Mouse (Mus musculus): ENCODE measurements around the gene Tldc1. TPM values are rescaled to one million over a fixed set of nuclear protein-coding genes. Genes with fewer than 3 reads are reported as not detected.

Gene Tldc1
- polyA plus RNA-seq, 1 experiment, result 13.5 TPM

DNA sequence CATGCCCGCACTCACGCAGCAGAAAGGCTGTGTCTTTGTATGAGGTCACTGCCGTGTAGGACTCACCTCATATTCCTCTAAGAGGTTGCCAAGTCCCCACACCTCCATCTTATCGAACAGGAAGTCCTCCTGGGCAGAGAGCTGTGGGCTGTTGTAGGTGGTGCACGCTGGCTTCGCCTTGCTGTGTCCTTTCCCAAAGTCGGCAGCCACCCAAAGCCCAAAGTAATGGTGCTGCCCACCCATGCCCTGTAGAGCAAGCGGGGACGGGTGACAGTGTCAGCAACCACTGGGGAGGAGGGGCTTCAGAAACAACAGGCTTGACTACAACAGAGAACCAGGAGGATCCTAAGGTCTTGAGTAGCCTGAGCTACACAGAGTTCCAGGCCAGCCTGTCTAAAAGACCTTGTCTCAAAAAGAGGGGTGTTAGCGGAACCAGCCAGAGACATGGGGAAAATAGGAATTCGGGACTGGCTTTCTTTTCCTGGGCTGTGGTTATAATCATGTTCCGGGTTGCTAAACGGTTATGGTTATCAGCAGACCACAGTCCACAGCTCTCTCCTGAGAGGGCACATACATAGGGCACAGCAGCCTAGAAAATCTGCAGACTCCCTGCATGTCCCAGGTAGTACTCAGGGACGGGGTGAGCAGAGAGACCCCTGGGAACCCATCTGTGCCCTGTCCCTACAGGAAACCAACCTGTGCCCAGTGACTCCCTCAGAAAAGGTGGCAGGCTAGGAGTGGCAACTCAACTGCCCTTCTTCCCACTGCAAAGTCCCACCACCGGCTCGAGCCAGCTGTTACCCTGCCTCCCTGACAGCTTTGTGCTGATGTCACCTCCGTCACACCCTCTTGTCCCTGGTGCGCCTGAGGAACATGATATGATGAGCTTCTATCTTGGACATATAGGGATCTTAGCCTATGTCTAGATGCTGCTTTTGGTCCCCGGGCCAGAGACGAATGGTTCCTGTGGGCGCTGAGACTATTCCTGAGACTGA, 15.7 kb downstream of the Tldc1 start:
- DNase-seq (ENCODE audit: low read depth), result no peak
- TF ChIP-seq CTCF (IDR thresholded peaks at IDR 0.05; ENCODE audit: borderline replicate concordance, extremely low read depth, insufficient read depth, insufficient read length) (no peak), POLR2A (IDR thresholded peaks at IDR 0.05; ENCODE audit: borderline replicate concordance, extremely low read depth, insufficient read depth, insufficient read length, poor library complexity, severe bottlenecking) (no peak)

GRCm38 (mm10) chr8:119761692-119762091, 16.5 kb downstream of the Tldc1 start:
- TF ChIP-seq CTCF (IDR thresholded peaks at IDR 0.05; ENCODE audit: borderline replicate concordance, extremely low read depth, insufficient read depth, insufficient read length) (no peak), POLR2A (IDR thresholded peaks at IDR 0.05; ENCODE audit: borderline replicate concordance, extremely low read depth, insufficient read depth, insufficient read length, poor library complexity, severe bottlenecking) (no peak)
- no peak for DNase-seq (ENCODE audit: low read depth)

DNA sequence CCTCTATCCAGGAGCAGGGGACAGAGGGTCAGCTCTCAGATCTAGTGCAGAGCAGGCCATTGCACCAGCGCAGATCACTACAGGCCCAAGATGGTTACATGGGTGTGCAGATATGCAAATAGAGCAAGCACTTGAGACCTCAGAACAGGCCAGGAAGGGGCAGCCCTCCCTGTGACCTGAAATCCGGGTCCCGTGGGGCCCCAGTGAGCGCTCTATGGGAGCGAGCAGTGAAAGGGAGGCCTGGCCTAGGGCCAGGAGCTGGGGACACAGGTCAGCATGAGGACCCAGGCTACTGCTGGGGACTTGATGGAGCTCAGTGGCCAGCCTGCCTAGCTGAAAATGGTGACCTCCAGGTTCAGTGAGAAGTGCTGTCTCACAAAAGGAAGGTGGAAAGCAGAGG, 21.7 kb downstream of the Tldc1 start:
- no peak for DNase-seq (ENCODE audit: low read depth)
- TF ChIP-seq POLR2A (IDR thresholded peaks at IDR 0.05; ENCODE audit: borderline replicate concordance, extremely low read depth, insufficient read depth, insufficient read length, poor library complexity, severe bottlenecking), result no peak
- no peak for TF ChIP-seq CTCF (IDR thresholded peaks at IDR 0.05; ENCODE audit: borderline replicate concordance, extremely low read depth, insufficient read depth, insufficient read length)

- no peak for TF ChIP-seq POLR2A (IDR thresholded peaks at IDR 0.05; ENCODE audit: borderline replicate concordance, extremely low read depth, insufficient read depth, insufficient read length, poor library complexity, severe bottlenecking)
- DNase-seq (ENCODE audit: low read depth), result no peak
Measured at GRCm38 (mm10) chr8:119756147-119756461, 22.1 kb downstream of the Tldc1 start.

DNA sequence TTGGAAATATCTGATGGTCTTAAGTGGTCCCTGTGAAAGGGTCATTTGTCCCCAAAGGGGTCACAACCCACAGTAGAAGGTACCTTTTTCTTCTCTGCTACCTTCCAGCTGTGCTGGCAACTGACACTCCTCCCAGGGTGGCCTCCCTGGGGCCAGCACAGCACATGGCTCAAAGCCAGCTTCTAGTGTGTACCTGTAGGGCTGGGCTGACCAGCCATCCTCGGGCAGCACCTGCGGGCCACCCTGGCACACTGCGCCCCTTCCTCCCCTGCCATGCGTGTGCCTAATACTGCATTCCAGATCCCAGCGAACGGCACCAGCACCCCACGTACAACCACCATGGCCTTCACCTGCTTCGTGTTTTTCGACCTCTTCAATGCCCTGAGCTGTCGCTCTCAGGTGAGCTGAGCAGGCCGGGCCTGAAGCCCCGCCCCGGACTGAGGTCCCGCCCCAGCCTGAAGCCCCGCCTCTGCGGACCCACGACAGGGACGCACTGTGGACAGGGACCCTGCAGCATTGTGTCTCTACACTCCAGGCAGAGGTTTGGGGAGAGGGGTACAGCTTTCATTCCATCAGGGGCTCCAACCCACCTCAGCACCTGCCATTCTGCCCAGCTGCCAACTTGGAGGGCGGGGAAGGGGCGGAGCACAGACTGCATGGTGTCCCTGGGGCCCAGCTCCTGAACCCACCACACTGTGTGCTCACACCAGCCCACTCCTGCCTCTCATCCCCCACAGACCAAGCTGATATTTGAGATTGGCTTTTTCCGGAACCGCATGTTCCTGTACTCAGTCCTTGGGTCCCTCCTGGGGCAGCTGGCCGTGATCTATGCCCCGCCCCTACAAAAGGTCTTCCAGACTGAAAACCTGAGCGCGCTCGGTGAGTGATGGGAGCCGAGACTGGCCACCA, 22.7 kb downstream of the Tldc1 start:
- TF ChIP-seq POLR2A (IDR thresholded peaks at IDR 0.05; ENCODE audit: borderline replicate concordance, extremely low read depth, insufficient read depth, insufficient read length, poor library complexity, severe bottlenecking), result no peak
- DNase-seq (ENCODE audit: low read depth), result no peak

DNA sequence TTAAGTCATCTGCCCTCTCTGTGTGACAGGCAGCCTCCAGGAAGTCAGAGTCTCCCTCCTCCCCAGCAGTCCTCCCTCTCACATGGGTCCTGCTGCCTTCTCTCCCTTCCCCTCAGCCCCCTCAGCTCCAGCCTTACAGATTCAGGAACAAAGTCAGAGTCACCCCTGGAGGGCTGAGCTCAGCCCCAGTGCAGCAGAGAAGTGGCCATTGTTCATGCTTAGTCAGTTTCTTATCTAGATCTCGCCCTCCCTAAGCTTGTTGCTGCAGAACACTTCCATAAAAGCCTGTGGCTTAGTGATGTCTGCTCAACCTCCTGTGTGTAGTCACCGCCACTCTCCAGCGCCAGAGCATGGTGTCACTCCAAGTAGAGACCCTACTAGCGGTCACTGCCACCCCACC, 33.6 kb downstream of the Tldc1 start:
- no peak for TF ChIP-seq POLR2A (IDR thresholded peaks at IDR 0.05; ENCODE audit: borderline replicate concordance, extremely low read depth, insufficient read depth, insufficient read length, poor library complexity, severe bottlenecking)
- TF ChIP-seq CTCF (IDR thresholded peaks at IDR 0.05; ENCODE audit: borderline replicate concordance, extremely low read depth, insufficient read depth, insufficient read length), result no peak
- no peak for DNase-seq (ENCODE audit: low read depth)

GRCm38 (mm10) chr8:119743291-119744026, 34.8 kb downstream of the Tldc1 start:
- DNase-seq (ENCODE audit: low read depth), result peak; percentile 63
- TF ChIP-seq POLR2A (IDR thresholded peaks at IDR 0.05; ENCODE audit: borderline replicate concordance, extremely low read depth, insufficient read depth, insufficient read length, poor library complexity, severe bottlenecking), result no peak
- TF ChIP-seq CTCF (IDR thresholded peaks at IDR 0.05; ENCODE audit: borderline replicate concordance, extremely low read depth, insufficient read depth, insufficient read length), result peak; percentile 64; the same call in 1 of the 2 replicates

DNA sequence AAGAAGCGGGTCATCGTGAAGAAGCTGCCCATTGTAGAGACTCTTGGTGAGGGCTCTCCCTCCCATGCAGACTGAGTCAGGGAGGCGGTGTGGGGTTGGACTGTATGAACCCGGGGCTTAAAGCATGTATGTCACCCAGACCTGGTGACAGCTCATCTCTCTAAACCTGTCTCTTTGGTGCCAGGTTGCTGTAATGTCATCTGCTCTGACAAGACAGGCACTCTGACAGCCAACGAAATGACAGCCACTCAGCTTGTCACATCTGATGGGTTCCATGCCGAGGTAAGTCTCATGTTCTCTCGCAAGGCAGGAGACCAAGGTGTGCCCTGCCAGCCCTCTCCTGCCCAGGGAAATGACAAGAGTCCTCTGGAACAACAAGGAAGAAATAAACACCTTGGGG, 35.8 kb downstream of the Tldc1 start:
- DNase-seq (ENCODE audit: low read depth), result no peak
- TF ChIP-seq POLR2A (IDR thresholded peaks at IDR 0.05; ENCODE audit: borderline replicate concordance, extremely low read depth, insufficient read depth, insufficient read length, poor library complexity, severe bottlenecking) (no peak), CTCF (IDR thresholded peaks at IDR 0.05; ENCODE audit: borderline replicate concordance, extremely low read depth, insufficient read depth, insufficient read length) (no peak)

DNA sequence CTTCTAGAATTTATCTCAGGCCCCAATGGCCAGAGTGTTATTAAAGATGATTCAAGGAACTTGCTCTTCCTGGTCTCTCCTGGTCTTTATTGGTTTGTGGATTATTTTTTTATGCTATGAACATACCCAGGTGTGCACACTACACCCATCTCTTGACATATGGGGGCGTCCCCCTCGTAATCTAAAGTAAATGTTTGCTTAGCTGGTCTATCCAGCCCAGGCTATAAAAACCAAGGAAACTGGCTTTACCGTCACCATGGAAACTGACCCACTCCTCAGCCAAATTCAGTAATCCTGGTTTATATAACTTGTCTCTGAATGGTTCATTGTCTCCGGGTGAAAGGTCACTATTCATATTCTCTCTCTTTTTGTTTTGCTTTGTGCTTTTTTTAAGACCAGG, 37.6 kb downstream of the Tldc1 start:
- TF ChIP-seq POLR2A (IDR thresholded peaks at IDR 0.05; ENCODE audit: borderline replicate concordance, extremely low read depth, insufficient read depth, insufficient read length, poor library complexity, severe bottlenecking), result no peak
- no peak for TF ChIP-seq CTCF (IDR thresholded peaks at IDR 0.05; ENCODE audit: borderline replicate concordance, extremely low read depth, insufficient read depth, insufficient read length)
- peak; percentile 29 for DNase-seq (ENCODE audit: low read depth)

GRCm38 (mm10) chr8:119738129-119738907, 39.9 kb downstream of the Tldc1 start:
- DNase-seq (ENCODE audit: low read depth), result no peak
- TF ChIP-seq POLR2A (IDR thresholded peaks at IDR 0.05; ENCODE audit: borderline replicate concordance, extremely low read depth, insufficient read depth, insufficient read length, poor library complexity, severe bottlenecking), result no peak
- no peak for TF ChIP-seq CTCF (IDR thresholded peaks at IDR 0.05; ENCODE audit: borderline replicate concordance, extremely low read depth, insufficient read depth, insufficient read length)

All from brain, embryonic 14.5 days (tissue).